Mouse (Mus musculus): ENCODE results near the gene Sms.

Sms gene

DNA sequence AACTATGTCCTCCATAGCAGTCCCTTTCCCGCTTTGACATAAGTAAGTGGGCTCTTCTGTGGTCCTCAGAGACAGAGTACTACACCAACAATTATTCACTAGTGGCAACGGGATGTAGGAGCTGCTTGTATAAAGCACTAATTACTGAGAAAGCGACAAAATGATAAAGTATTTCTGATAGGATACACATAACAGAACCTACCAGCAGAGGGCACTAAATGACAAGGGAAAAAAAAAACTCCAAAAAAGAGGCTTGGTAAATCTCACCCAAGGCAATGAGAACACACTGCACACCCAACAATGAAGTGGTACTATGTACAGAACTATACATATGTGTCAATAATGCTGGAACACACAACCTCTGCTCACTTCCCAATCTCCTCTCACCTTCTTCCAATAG is 29.4 kb downstream of the Sms start:
- peak; percentile 36; the same call in 1 of the 2 replicates for ATAC-seq (ENCODE audit: insufficient number of reproducible peaks, low FRiP score, low TSS enrichment)

GRCm38 (mm10) chrX:157454430-157454829 is 37.7 kb downstream of the Sms start:
- no peak for ATAC-seq (ENCODE audit: insufficient number of reproducible peaks, low FRiP score, low TSS enrichment)

DNA sequence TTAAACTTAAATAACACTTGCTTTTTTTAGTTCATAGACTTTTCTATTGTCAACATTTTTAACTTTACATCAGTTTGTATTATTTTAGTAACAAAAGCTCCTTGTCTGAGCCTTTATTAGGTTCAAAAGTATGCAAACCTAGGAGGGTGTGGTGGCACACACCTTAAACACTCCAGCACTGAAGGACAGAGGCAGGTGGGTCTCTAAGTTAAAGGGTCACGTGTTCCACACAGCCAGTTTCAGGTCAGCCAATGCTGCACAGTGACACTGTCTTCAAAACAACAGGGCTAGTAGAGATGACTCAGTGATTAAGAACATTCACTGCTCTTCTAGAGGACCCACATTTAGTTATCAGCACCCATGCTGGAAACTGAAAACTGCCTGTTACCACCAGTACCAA is 43.1 kb downstream of the Sms start:
- ATAC-seq (ENCODE audit: insufficient number of reproducible peaks, low FRiP score, low TSS enrichment) = no peak

DNA sequence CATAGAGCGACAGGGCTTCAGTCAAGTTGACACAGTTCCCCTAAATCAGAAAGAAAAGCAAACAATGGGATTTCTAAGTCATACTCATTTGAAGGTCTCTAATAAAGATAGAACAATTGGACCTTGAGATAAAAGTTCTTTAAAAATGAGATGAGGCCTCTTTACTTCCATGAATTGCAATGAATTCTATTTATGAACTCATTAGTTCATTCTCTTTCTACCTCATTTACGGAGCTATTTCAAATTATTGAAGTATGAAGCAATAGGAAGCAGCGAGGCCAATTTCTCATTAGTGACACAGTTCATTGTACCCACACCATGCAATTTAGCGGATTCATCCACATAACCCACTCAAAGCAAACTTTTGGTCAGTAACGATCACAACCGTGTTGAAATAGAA is 44.7 kb downstream of the Sms start:
- no peak for ATAC-seq (ENCODE audit: insufficient number of reproducible peaks, low FRiP score, low TSS enrichment)

- ATAC-seq (ENCODE audit: insufficient number of reproducible peaks, low FRiP score, low TSS enrichment) = no peak
These were observed 57.3 kb downstream of the Sms start for GRCm38 (mm10) chrX:157434768-157435167.

GRCm38 (mm10) chrX:157419451-157419850 is 72.6 kb downstream of the Sms start:
- no peak for ATAC-seq (ENCODE audit: insufficient number of reproducible peaks, low FRiP score, low TSS enrichment)

DNA sequence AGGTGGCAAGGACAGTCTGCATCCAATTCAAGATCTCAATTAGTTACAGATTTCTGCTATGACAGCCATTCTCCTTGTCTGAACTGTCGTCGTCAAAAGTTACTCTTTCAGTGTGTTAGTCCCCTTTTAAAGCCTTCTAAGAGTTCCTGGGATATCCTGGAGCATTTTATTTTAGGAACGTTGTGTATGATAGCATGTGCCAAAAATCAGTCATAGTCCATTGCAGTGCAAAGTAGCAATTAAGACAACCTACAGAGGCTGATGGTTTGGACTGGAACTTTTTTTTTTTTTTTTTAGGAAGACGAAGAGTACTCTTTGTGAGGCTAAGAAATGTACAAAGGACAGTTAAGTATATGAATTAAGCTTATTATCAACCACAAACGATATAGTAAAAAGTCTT is 76.9 kb downstream of the Sms start, which contains the start of gene Phex:
Gene Phex (minus strand): TSS at position 101 of the 400 bp plus-strand sequence.
- no peak for ATAC-seq (ENCODE audit: insufficient number of reproducible peaks, low FRiP score, low TSS enrichment)

DNA sequence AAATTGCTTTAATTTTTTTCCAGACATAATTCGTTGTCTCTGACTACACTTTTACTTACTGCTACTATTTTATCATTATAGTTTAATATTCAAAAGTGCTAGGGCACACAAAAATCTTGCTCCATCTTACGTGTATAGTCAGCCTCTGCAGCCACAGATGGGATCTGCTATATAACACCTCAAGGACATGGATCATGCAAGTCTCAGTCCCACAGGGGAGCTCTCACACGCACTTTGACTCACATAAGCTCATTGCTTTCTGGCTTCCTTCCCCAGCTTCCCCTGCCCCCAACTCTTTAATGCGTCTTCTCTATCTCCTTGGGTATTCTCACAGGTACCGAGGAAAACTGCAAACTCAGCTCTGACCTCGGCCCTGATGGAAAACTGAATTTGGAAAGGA is 87.2 kb downstream of the Sms start:
- no peak for ATAC-seq (ENCODE audit: insufficient number of reproducible peaks, low FRiP score, low TSS enrichment)

Data from cerebellum, adult (tissue).